Mouse (Mus musculus) spleen, adult 18-20 months (tissue): ENCODE measurements at regions not wholly inside any gene's neighbourhood (a gene's known extent, or its start where the extent isn't known, plus 50 kb on each side); places are given as distances from the start of the nearest gene placed in this dataset.

Source experiments
- DNase-seq, 2 experiments: peaks; one replicate each; pipeline ENCODE4 v3.0.0; 2022; ENCODE audit warnings: mixed read lengths in 2 of 2

DNA sequence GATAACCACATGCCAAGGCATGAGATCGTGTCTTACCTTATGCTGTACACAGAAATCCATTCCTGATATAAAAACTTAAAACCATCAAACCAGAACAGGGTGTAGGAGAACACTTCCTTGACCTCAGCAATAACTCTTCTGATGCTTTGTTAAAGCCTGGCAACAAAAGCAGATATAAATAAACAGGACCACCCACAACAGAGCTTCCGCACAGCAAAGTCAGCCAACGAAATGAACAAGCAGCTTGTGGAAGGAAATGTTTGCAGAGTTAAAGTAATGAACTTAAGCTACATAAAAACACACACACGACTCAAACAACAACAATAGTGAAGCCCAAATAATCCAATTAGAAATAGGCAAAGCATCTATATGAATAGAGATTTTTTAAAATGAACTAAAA lies 54.8 kb upstream of the Bach2 start:
- no peak for DNase-seq

DNA sequence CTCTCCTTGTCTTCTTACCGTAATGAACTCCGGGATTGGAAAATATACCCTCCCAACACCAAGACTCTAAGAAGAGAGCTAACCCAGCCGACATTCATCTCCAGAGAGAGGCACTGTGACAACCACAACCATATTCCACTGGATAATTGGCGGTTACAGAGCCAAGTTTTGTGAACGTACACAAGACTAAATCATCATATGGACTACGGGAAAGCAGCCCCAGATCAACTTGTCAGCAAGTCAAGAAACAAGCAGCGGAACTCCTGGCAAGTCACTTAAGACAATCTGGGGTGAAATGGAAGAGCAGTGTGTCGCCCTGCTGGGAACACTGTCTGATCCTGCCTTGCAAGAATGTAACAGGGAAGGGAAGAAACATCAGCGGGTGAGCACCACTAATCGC lies 52.6 kb upstream of the Bach2 start:
- no peak for DNase-seq

DNA sequence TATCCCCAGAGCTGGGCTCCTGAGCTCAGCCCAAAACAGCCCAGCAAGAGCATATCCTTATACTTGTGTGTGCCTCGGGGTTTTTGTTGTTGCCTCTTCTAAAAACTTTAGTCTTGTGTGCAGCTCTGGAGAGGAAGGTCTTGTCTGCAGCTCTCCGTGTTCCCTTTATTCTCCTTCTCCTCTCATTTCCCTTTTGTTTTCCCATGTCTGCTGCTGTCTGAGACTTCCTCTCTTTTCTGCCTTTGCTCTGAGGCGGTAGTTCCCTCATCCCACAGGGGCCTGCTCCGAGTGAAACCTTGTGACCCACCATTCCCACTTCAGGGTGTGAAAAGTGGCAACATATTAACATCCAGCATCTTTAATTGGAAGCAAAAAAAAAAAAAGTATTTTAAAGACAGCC lies 51.5 kb upstream of the Bach2 start:
- no peak for DNase-seq

DNA sequence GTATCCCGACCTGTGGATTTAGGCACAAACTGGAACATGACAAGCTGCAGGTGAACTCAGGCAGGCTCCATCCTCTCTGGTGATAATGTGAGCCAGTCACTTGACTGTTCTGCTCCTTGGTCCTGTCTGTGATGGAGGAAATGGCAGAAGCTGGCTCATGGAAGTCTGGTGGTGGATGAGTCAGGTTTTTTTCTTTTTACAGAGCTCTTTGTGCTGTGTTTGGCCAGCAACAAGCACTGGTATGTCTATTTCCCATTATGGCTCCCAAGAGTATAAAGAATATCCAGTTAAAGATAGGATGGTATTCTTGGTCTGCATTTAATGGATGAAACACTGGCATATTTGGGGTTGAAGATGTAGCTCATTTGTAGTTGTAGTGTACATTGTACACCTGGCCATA lies 50.5 kb upstream of the Bach2 start:
- DNase-seq = no peak

DNA sequence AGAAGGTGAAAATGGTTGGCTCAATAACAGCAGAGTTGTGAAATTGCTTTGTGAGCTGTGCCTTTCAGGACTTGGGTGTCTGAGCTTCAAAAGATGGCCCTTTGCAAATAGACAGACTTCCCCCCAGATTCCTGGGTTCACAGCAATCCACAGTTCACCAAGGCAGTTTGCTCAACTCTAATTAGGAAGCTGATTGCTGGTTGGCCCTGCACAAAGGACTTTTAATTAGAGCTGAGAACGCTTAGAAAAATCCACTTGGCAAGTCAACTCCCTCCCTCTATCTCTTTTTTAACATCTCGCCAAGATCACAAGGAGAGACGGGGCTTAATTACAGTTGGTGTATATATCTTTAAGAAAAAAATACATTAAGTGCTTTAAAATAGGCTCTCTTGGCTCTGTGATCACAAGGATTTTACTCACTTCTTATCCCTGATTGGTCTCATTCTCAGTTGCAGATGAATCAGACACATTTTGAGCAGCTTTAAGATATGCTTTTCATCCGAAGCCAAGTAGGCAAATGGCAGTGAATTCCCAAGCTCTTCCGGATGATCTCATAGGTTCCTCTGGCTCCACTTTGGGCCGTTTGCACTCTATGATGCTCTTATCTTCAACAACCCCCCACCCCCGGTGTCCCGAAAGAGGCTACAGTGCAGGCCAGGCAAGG lies 49.7 kb upstream of the Bach2 start:
- no peak for DNase-seq
